Mouse (Mus musculus) thymus, postnatal 0 days (tissue): ENCODE measurements around the gene Nek5. TPM values are rescaled to one million over a fixed set of nuclear protein-coding genes. Genes with fewer than 3 reads are reported as not detected.
"Not testable (repeated sequence)": the region's sequence is repeated elsewhere in the genome, so short reads cannot be mapped to it uniquely, and the experiment has no call there.

Source experiments
- DNase-seq: peaks from one replicate; pipeline ENCODE4 v3.0.0-alpha.2; 2015; ENCODE audit warnings: low spot score
- polyA plus RNA-seq: library from polyadenylated mRNA; unstranded; fragments of >200 nt; fragmentation: Nextera tagmentation; extraction: Ambion mirVana; gene quantifications from 2 replicates; pipeline ENCODE4 v1.2.1, GENCODE M21; 2015

The Nek5 gene
- polyA plus RNA-seq, result 0.23 TPM in 1 of 2 replicates, not detected in the other

DNA sequence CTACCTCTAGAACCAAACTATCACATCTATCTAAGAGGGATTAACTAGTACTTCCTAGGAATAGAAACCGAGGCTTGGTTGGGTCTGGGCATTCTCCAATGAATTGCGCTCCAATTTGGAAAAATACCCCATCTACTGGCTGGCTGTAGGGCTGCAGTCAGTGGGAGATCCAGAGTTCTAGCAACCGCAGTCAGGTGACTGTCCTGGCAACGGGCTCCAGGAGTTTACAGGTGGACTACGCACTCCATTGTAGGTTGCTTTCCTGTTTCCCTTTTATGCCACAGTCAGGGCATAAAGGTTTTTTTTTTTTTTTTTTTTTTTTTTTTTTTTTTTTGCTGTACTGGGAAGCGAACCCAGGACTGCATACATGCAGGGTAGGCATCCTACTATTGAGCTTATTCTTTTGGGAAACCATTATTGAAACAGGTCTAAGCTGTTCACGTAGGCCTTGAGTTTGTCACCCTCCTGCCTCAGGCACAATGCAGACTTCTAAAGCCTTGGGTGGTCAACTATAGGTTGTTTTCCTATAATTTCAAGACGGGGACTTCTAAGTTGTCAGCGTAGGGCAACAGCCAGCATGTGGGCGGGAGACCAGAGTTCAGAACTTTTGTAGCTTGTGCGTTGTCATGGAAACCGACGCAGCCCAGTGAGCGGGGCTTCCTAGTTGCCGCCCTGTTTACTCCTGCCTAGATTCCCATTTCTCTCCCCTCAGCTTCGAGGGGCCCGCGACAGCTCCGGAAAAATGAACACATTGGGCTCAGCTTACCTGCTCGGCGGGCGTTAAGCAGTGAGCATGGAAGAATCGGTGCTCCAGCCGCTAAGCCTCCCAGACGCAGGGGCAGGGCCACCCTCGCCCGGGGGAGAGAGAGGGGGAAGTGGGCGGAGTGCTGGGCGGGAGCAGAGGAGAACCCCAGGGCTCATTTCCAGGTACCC lies at the start of gene Nek5:
Gene Nek5, minus strand, starts transcription at position 834 of the 933 bp plus-strand sequence.
- DNase-seq, result peak; percentile 57

DNA sequence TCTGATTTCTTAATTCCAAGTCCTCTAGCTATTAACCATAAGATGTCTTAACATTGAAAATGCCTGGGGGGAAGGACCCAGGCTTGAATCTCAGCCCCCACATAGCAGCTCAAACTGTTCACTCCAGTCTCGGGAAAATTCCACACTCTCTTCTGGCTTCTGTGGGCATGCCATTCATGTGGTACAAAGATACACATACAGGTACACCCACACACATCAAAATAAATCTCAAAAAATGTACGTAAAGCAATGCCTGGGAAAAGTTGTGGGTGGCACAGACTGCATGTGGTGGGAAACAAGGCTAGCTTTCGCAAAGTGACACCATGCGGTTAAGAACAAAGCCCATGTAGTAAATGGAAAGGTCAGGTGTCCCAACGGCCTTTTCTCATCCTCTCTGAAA lies 44.3 kb upstream of the Nek5 start:
- no peak for DNase-seq

DNA sequence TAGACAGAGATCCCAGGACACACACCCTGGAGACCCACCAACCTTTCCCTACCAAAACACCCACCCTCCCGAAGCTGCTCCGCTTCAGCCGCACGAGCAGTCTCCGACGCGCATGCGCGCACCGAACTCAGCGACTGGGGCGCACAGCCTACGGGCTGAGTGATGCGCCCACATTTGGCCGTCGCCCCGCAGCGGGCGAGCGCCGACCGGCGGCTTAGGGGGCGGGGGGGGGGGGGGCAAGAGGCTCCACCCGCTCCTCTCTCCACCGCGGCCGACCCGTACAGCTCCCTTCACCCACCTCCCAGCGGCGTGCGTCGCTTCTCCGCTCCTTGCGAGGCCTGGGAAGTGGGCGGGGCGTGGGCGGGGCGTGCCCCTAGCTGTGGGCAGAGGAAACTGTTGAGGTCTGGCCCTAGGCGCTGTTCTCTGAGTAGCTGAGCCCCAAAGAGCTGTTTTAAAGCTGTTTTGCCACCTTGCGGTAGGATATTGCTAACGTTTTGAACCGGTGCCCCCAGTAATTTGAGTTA lies 41.3 kb upstream of the Nek5 start, which contains the start of gene Nek3:
Gene Nek3, minus strand, starts transcription at position 356 of the 524 bp plus-strand sequence.
- DNase-seq, result peak; percentile 96

DNA sequence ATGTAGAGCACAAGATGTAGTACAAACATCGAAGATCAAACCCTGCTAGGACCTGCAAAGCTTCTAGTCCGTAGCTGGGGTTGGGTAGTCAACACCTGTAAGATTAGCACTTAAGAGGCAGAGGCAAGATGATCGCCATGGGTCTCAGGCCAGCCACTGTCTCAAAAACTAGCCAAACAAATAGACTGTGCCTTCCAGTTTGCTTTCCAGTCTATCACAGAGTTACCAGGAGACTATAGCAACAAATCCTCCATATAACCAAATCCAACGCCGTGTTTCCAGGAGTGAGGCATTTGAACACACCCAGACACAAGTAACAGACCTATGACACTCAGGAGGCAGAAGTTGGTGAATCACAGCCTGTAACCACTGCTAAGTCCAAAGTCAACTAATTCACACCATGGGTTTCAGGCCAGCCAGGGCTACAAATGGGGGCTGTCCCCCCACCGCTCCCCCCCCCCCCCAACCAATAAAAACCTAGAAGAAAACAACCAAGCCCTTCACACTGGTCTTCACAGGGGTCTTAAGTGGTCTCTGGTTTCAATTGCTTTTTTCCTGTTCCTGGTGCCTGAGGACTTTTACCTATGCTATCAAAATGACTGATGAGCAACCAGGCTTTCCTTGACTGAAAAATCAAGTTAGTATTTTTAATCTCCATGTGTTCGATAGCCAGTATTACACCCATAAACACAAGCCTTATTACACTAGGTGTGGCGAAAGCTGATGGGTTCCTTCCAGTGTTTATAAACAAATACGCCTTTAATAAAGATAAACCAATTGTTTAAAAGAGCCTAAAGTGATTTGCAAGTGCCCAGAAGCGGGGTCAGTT lies 40.6 kb upstream of the Nek5 start:
- no peak for DNase-seq

DNA sequence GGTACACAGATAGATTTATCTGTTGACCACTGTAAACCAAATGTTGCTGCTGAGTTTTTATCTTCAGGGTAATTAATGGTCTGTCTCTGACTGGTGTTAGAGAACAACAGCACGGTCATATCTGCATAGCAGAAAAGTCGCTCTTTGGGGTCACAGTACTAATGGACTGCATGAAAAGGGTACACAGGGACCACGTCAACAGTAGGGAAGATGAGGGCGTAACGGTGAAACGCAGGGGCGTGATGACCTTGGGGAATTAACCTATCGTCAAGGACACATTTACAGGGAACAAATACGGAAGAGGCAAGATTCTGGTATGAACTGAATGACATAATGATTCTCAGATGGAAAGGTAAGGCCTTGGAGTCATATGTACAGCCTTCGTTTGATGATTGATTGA lies 39.6 kb upstream of the Nek5 start:
- no peak for DNase-seq

DNA sequence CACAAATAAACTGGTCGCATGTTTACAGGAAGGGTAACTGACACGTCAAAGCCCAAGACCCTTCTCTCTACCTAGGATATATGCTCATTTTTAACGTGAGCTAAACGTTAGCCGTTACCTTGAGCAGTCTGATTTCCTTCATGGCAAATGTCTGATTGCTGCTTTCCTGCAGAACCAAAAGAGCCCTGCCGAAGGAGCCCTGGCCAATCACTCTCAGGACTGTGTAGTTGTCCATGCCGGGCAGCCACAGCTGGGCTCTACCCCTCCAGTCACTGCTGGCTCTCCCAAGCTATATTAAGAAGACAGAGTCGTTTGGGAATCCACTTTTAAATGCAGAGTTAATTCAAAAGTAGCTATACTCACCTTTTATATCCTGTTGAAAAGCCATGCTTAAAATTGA lies 37.4 kb upstream of the Nek5 start:
- no peak for DNase-seq

DNA sequence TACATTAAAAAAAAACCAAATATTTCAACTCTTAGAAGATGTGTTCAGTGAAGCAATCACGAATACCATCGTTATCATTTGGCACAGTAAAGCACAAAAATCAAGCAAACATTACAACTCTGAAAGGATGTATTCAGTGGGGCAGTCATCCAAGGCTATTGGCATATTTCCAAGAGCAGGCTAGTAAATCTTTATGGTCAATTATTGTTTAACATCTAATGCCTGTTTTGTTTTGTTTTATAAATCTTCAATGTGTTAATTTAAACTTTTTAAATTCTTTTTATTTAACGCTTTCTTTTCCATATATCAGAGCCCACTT lies 25.5 kb upstream of the Nek5 start:
- DNase-seq, result no peak

DNA sequence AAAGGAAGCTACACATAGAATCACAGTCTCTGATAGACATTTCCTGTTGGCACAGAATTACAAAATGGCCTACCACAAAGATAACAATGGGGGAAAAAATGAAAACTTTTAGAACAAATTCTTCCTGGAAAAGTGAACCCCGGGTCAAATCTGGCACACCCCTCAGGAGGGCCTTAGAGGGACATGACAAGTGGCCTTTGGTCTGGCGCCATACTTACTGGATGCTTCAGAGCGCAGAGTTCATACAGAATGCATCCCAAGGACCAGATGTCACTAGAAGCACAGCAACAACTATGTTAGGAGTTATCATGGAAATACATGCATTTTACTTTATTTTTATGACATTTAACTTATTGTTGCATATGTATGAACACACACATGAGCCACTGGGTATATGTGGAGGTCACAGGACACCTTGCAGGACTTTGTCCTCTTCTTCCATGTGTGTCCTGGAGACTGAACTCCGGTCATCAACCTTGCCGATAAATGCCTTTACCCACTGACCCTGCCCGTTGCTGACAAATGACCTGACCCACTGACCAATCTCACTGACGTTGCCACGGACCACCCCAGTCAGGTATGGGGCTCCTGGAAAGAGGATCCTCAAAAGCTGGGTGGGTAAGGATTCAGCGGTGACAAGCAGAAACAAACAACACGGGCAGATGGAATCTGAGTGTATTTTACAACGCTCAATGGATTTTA lies 24.9 kb upstream of the Nek5 start:
- DNase-seq, result no peak

DNA sequence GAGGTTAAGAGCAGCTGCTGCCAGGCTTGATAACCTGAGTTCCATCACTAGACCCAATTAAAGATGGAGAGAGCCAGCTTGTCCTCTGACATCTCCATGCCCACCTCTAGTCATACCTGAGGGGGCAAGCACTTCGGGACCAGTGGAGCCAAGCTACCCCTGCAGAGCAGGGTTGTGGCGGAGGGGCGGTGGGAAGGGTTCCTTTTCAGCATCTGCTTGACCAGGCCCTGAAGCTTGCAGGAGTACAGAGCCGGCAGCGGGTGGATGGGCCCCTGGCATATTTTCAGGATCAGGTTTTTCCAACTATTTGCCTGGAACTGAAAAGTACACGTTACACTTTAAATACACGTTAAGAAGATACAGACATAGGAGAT lies 23.5 kb upstream of the Nek5 start:
- no peak for DNase-seq

DNA sequence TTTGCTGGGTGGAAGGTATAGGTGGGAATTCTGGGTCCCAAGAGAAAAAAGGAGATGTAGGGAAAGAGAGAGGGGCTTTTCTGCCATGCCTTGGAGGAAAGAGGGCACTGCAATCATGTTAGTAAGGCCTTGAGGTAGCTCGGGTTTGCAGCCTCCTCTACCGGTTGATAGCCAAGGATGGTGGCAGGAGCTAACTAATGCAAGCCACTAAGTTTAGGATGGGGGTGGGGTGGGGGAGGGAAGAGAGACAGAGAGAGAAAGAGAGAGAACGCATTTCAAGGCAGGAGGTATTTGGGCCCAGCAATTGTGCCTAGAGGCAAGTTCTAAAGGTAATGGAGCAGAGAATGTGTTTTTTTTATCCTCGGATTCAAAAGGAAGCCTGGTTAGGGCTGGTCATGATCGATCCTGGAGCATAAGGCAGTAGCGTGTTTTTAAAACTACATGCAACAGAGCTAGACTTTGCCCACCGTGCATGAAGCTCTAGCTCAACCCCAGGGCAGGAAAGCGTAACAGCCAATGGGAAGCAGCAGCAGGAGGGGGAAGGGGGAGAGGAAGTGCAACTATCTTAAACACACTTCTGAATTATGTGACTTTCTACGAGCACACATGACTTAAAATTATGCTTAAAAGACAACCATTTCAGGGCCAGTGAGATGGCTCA lies 23.0 kb upstream of the Nek5 start:
- no peak for DNase-seq

DNA sequence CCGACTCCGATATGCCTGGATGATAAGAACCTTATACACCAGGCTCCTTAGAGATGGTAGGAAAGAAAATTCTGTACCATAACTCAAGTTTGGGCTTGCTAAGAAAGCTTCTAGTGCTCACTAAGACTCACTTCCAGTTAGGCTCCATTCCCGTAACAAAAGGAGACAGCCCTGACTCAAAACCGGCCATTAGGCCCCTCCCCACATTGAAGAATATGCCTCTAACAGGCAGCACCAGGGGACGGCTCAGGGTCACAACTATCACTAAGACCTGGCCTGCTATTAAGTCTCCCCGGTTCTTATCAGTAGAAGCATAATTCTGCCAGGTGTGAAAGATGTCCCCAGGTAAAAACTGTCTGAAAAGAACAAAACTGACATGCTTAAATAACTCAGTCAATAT lies 21.0 kb upstream of the Nek5 start:
- no peak for DNase-seq

DNA sequence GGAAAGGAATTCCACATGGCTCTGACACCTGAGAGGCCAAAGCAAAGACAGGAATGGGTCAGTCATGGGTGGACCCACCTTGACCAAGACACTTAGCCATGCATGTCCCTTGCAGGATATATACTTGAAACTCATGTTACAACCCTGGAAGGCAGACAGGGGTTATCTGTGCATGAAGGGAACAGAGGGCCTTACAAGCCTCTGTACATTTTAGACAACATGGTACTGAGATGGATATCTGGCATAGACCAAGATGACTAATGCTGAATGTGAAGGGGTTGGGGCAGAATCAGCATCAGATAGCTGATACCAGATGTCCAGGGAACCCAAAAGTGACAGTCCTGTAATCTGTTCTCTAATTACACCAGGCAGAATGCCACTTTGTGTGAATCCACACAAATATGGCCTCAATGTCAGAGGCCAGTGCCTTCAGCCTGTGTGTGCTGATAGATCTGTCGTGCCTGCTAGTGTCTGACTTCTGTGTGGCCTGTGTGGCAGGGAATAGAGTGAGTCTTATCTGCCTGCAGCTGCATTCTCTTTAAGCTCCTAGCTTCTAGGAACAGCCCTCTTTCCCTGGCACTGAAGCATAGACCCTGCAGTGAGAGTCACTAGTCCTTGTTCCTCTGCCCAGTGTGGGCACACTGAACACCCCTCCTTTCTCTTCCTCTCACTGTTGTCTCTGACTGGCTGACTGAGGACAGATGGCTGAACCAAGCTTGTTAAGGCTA lies 19.1 kb upstream of the Nek5 start:
- DNase-seq, result no peak

DNA sequence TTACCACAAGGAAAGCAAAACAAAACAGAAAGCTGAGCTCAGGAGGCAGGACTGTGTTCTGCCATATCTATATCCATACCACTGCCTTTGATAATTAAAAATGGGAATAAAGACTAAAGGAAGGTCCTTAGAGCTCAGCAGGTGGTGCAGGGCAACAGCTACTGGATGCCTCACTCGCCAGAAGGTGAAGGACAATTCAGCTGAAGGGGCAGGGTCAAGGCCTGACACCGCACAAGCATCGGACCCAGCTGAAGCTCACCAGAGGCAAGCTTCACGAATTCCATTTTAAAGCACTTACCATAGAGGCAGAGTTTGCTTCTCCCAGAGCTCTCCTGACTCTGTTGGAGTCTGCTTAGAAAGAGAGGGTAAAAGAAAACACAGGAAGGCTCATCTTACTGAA lies 17.7 kb upstream of the Nek5 start:
- DNase-seq, result no peak

DNA sequence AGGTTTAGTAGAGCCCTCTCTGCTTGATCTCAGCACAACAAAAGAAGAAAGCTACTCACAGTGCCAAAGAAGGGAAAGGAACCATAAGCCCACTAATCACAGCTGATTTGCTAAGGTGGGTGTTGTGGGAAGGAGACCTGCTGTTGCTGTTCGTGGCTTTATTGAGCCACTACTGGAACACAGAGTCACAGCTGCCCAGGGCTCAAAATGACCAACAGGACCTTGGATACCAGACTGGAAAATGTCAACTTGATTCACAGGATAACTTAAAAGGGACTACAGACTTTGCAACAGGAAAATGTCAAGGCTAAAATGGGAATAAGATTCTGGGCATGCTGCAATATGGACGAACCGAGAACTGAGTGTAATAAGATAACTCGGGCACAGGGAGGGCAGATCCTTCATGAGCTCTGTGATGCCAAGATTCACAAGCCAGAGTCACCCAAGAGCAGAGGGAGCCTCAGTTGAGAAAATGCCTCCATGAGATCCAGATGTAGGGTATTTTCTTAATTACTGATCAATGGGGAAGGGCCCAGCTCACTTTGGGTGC lies 17.1 kb upstream of the Nek5 start:
- no peak for DNase-seq

DNA sequence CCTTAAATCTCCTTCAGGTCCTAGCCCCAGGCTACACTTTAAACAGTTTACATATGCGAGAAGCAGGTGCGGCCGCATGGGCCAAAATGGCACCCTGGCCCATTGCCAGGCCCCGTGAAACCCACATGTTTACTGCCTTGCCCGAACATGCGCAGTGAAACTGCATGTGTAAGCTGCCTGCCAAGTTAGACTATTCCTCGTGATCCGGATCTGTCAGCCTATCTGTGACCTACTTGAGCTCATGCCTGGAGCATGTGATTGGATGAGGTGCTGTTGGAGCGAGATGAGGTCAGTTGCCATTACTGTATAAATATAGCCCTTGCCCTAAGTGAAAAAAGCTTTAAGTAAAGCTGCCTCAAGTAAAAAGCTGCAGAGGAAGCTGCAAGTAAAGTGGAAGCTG lies 11.6 kb upstream of the Nek5 start:
- DNase-seq, result not testable (repeated sequence)

DNA sequence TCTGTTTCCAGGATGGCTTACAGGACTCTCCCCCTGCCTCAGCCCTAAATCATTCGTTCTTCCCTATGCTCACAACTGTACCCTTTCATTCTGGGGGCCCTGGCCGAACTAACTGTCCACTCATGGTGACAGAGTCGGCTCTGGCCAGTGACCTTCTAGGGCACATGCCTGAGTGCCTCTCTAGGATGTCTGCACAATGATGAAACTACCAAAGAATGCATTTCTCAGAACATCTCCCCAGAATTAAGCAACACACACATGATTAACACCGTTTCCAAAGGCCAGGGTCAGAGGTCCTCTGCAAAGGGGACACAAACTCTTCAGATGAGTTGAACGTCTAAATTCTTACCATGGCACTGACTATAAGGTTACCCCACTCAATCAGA lies 9.9 kb upstream of the Nek5 start:
- DNase-seq, result no peak

DNA sequence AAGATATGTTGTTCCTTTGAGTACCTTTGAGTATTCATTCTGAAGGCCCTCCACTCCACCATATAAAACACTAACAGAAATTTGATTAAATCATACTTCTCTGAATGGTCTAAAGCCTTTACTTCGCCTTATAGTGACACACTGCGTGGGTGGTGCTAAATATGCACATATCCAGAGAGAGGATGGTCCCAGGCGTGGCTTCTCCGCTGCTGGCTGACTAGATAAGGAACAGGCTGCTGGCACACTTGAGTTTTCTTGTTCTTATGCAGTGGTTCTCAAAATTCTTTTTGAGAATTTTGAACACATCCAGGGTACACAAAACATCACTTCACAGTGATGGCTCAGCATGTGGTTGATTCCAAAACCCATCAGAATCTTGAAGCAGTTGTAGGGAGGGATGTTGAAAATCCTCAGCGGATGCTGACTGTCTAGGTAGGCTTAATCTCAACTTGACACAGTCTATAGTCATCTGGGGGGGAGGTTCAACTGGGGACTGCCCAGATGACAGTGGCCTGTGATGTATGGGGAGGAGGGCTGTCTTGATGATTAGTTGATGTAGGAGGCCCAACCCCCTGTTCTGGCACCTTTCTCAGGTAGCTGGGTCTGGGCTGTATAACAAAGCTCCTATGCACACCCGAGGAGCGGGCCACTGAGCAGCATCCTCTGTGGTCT lies 9.4 kb upstream of the Nek5 start:
- DNase-seq, result no peak

DNA sequence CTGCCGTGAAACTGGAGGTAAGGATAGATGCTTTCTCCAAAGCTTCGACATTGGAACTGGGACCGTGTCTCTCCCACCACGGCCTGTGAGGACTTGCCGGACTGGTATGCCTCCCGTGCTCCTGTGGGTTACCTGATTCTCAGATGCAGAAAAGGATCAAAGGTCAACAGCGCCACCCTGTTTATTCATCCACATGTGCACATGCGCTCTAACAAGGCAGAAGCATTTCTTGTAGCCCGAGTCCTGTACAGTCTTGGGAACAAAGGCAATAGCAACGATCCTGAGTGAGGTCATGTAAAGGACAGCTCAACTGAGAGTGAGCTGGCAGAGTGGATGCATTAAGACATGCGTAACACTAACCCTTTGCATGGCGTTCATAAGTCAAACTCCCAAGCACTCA lies 7.2 kb upstream of the Nek5 start:
- no peak for DNase-seq

DNA sequence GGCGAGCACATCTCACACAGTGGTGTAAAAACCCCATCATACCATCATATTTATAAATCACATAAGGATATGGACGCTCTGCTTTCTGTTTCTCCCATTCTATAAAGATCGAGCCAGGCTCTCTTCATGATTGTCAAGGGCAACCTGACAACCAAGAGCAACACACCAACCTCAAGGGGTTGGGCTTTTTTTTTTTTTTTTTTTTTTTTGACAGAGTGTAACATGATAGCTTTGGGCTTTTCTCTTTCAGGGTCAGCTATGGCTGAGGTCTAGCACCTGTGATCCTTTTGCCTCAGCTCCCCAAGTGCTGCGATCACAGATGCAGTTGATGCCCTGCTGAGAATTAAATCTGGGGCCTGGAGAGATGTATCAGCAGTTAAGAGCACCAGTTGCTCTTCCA lies 17.8 kb downstream of the Nek5 start:
- no peak for DNase-seq

DNA sequence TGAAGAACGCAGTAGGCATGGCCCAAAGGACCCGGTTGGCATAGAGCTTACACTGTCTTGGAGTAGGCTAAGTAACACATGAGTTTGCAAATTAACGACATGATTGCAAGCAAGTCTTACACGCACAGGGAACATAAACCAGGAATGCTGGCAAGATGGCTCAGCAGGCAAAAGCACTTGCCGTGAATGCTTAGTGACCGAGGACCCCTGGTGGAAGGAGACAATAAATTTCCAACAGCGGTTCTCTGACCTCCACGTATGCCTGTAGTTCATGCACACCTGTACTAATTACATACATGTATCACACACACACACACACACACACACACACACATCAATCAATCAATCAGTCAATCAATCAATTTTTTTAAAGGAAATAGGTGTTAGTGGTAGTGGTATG lies 33.3 kb downstream of the Nek5 start:
- no peak for DNase-seq
